Mouse (Mus musculus) stomach, postnatal 0 days (tissue): Measurements from ENCODE around the gene Pink1. TPM values are rescaled to one million over a fixed set of nuclear protein-coding genes. Genes with fewer than 3 reads are reported as not detected.

ENCODE experiments used
- ATAC-seq: fragments of 200-750 bp; cut with Nextera tagmentation; 2 replicates; pipeline ENCODE4 v1.8.0; 2017; ENCODE audit not compliant: low FRiP score, low TSS enrichment
- DNase-seq: peaks from one replicate; pipeline ENCODE4 v3.0.0-alpha.2; 2016; ENCODE audit warnings: low spot score
- H3K27ac ChIP-seq: fragments of 300-500 bp; sonication (generic); replicated peaks from 2 replicates; pipeline ENCODE4 v1.5.1; 2014; ENCODE audit warnings: mild to moderate bottlenecking, control low read depth
- H3K27me3 ChIP-seq: fragments of 300-500 bp; sonication (generic); 2 replicates; pipeline ENCODE4 v1.6.1; 2014; ENCODE audit warnings: low read length; ENCODE audit not compliant: control insufficient read depth, insufficient read depth
- H3K36me3 ChIP-seq: fragments of 300-500 bp; sonication (generic); 2 replicates; pipeline ENCODE4 v1.6.1; 2014; ENCODE audit warnings: low read length, mixed read lengths; ENCODE audit not compliant: control insufficient read depth, insufficient read depth
- H3K4me1 ChIP-seq: fragments of 300-500 bp; sonication (generic); replicated peaks from 2 replicates; pipeline ENCODE4 v1.6.1; 2014; ENCODE audit warnings: antibody characterized with exemption; ENCODE audit not compliant: control insufficient read depth, insufficient read depth
- H3K4me2 ChIP-seq: fragments of 300-500 bp; sonication (generic); replicated peaks from 2 replicates; pipeline ENCODE4 v1.6.1; 2014; ENCODE audit warnings: low read depth, mild to moderate bottlenecking, control low read depth, moderate library complexity
- H3K4me3 ChIP-seq: fragments of 300-500 bp; sonication (generic); 2 replicates; pipeline ENCODE4 v1.5.1; 2014; ENCODE audit warnings: low read depth, low read length, control low read depth
- H3K9ac ChIP-seq: fragments of 300-500 bp; sonication (generic); 2 replicates; pipeline ENCODE4 v1.6.1; 2014; ENCODE audit warnings: mild to moderate bottlenecking, low read length, control low read depth, mixed read lengths
- H3K9me3 ChIP-seq: fragments of 300-500 bp; sonication (generic); 2 replicates; pipeline ENCODE4 v1.6.1; 2016; ENCODE audit warnings: low read length; ENCODE audit not compliant: control insufficient read depth
- CTCF ChIP-seq: IDR thresholded peaks from 2 replicates; pipeline ENCODE4 v1.5.1; 2016; ENCODE audit warnings: antibody characterized with exemption, low read depth, mild to moderate bottlenecking, moderate library complexity
- EP300 ChIP-seq: optimal IDR thresholded peaks from 2 replicates; pipeline ENCODE3; 2016; ENCODE audit warnings: antibody characterized with exemption
- WGBS: fragments of 180-500 bp; shearing (Covaris S2); extraction: QIAGEN DNeasy Blood & Tissue Kit; methylation state at CpG from one replicate; pipeline ENCODE4 v1.1.7; 2014; 5-methylcytosine and 5-hydroxymethylcytosine counted together
- polyA plus RNA-seq: library from polyadenylated mRNA; unstranded; fragments of >200 nt; fragmentation: Nextera tagmentation; extraction: Ambion mirVana; gene quantifications from 2 replicates; pipeline ENCODE4 v1.2.1, GENCODE M21; 2015

The Pink1 gene
- polyA plus RNA-seq, 1 experiment from 2014 or later = 62.1 TPM

GRCm38 (mm10) chr4:138303011-138303410 is 23.1 kb downstream of the Pink1 start:
- H3K36me3 ChIP-seq = no peaks in the 10 kb centered on the region
- H3K27me3 ChIP-seq = no peaks in the 10 kb centered on the region
- no peak overlapping the region for H3K27ac ChIP-seq
- no peak overlapping the region for H3K4me3 ChIP-seq
- H3K4me2 ChIP-seq = no peak overlapping the region
- no peak for ATAC-seq
- no peak for DNase-seq
- 84% methylated on average over 3 of the region's 3 CpGs for WGBS
- TF ChIP-seq EP300 (no peak), CTCF (no peak)
- no peak overlapping the region for H3K9ac ChIP-seq
- H3K4me1 ChIP-seq = 0 out of 2 replicates have a peak, but pooled peaks cover 4% of the 10 kb centered on the region
- no peaks in the 10 kb centered on the region for H3K9me3 ChIP-seq

DNA sequence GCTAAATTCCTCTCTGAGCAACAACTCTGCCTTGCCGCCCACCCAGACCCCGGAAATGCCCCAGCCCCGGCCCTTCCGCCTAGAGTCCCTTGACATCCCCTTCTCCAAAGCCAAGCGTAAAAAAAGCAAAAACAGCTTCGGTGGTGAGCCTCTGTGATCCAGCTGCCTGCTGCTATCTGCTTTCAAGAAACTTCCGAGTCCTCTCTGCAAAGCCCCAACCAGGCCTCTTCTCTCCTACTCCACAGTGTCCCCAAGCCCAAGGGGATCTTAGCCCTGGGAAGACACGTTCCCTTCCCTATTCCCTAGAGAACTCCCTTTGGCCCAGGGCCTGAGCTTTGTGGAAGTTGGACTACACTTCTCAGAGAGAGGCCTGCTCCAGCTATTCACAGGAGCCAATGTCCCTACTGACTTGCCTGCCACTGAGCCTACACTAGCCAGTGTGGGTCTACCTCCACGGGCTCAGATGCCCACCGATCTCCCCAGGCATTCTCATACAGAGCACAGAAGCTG is 24.8 kb downstream of the Pink1 start:
- 79% methylated on average over 10 of the region's 10 CpGs for WGBS
- H3K4me3 ChIP-seq = no peak overlapping the region
- no peaks in the 10 kb centered on the region for H3K36me3 ChIP-seq
- no peak overlapping the region for H3K27ac ChIP-seq
- no peaks in the 10 kb centered on the region for H3K27me3 ChIP-seq
- 0 out of 2 replicates have a peak, but pooled peaks cover 4% of the 10 kb centered on the region for H3K4me1 ChIP-seq
- no peak for ATAC-seq
- no peaks in the 10 kb centered on the region for H3K9me3 ChIP-seq
- H3K9ac ChIP-seq = no peak overlapping the region
- no peak for DNase-seq
- TF ChIP-seq CTCF (no peak), EP300 (no peak)
- no peak overlapping the region for H3K4me2 ChIP-seq

DNA sequence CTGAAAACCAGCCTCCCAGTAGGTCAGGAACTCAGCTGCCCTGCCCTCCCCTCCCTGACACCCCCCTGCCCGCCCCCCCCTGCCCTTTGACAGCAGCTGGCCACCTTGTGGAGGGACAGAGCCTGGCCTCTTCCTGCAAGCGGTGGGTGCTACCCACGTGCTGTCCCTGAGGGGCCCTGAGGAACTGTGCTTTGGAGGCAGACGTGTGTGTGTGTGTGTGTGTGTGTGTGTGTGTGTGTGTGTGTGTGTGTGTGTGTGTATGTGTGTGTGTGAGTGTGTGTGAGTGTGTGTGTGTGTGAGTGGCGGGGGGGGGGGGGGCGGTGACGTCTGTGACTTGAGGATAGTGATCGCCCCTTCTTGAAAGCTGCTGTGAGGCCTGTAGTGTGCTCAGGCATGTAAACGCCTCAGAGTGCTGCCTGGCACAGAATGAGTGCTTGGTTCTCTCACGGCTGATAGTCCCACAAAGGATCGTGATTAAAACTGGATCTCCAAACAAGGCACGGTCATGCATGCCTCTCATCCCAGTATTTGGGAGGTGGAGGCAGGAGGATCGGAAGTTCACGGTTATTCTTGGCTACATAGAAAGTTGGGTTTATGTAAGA is 32.1 kb downstream of the Pink1 start:
- Histone ChIP-seq H3K4me1 (no peaks in the 10 kb centered on the region), H3K9ac (no peak overlapping the region), H3K27me3 (no peaks in the 10 kb centered on the region), H3K4me2 (no peak overlapping the region), H3K9me3 (no peaks in the 10 kb centered on the region), H3K36me3 (no peaks in the 10 kb centered on the region), H3K4me3 (no peak overlapping the region), H3K27ac (no peak overlapping the region)
- DNase-seq = no peak
- no peak for ATAC-seq
- TF ChIP-seq EP300 (no peak), CTCF (no peak)
- 74% methylated on average over 7 of the region's 14 CpGs for WGBS

- Histone ChIP-seq H3K4me3 (no peak overlapping the region), H3K36me3 (no peaks in the 10 kb centered on the region), H3K9ac (no peak overlapping the region), H3K4me1 (no peaks in the 10 kb centered on the region), H3K27me3 (no peaks in the 10 kb centered on the region), H3K4me2 (no peak overlapping the region), H3K9me3 (no peaks in the 10 kb centered on the region), H3K27ac (no peak overlapping the region)
- TF ChIP-seq EP300 (no peak), CTCF (no peak)
- no peak for ATAC-seq
- WGBS = 62% methylated on average over 18 of the region's 18 CpGs
- no peak for DNase-seq
These were observed 32.7 kb downstream of the Pink1 start for GRCm38 (mm10) chr4:138293261-138293948.

- no peak for ATAC-seq
- WGBS = 85% methylated on average over 13 of the region's 13 CpGs
These were observed 34.1 kb downstream of the Pink1 start for GRCm38 (mm10) chr4:138292028-138292427.

GRCm38 (mm10) chr4:138288691-138289090 is 37.4 kb downstream of the Pink1 start:
- H3K27me3 ChIP-seq = no peaks in the 10 kb centered on the region
- TF ChIP-seq CTCF (no peak), EP300 (no peak)
- 81% methylated on average over 7 of the region's 7 CpGs for WGBS
- ATAC-seq (no peak), DNase-seq (no peak)
- no peaks in the 10 kb centered on the region for H3K4me1 ChIP-seq
- H3K9me3 ChIP-seq = no peaks in the 10 kb centered on the region
- no peak overlapping the region for H3K4me2 ChIP-seq
- no peak overlapping the region for H3K27ac ChIP-seq
- H3K36me3 ChIP-seq = no peaks in the 10 kb centered on the region
- H3K9ac ChIP-seq = no peak overlapping the region
- no peak overlapping the region for H3K4me3 ChIP-seq

More at GRCm38 (mm10) chr4:138292028-138292427, 34.1 kb downstream of the Pink1 start:
- Histone ChIP-seq H3K27ac (no peak overlapping the region), H3K27me3 (no peaks in the 10 kb centered on the region), H3K4me1 (no peaks in the 10 kb centered on the region), H3K36me3 (no peaks in the 10 kb centered on the region), H3K9ac (no peak overlapping the region), H3K4me2 (no peak overlapping the region), H3K4me3 (no peak overlapping the region), H3K9me3 (no peaks in the 10 kb centered on the region)
- DNase-seq = no peak
- TF ChIP-seq CTCF (no peak), EP300 (no peak)
